Mouse (Mus musculus) heart, embryonic 13.5 days (tissue): Measurements from ENCODE around the gene Spout1. TPM values are rescaled to one million over a fixed set of nuclear protein-coding genes. Genes with fewer than 3 reads are reported as not detected.

Experiments used
- ATAC-seq: fragments of 200-750 bp; cut with Nextera tagmentation; 2 replicates; pipeline ENCODE4 v1.8.0; 2017; ENCODE audit warnings: moderate TSS enrichment; ENCODE audit not compliant: insufficient number of reproducible peaks, low FRiP score, low TSS enrichment; ENCODE audit errors: extremely low read depth
- H3K27ac ChIP-seq: fragments of 300-500 bp; sonication (generic); replicated peaks from 2 replicates; pipeline ENCODE4 v1.5.1; 2015; ENCODE audit warnings: moderate library complexity, mild to moderate bottlenecking, inconsistent platforms
- H3K27me3 ChIP-seq: fragments of 300-500 bp; sonication (generic); replicated peaks from 2 replicates; pipeline ENCODE4 v1.6.1; 2015; ENCODE audit warnings: mild to moderate bottlenecking, inconsistent platforms
- H3K36me3 ChIP-seq: fragments of 300-500 bp; sonication (generic); 2 replicates; pipeline ENCODE4 v1.6.1; 2015; ENCODE audit warnings: mild to moderate bottlenecking, inconsistent platforms
- H3K4me1 ChIP-seq: fragments of 300-500 bp; sonication (generic); 2 replicates; pipeline ENCODE4 v1.6.1; 2015; ENCODE audit warnings: inconsistent platforms
- H3K4me2 ChIP-seq: fragments of 300-500 bp; sonication (generic); 2 replicates; pipeline ENCODE4 v1.6.1; 2015; ENCODE audit warnings: inconsistent platforms, mild to moderate bottlenecking, moderate library complexity
- H3K4me3 ChIP-seq: fragments of 300-500 bp; sonication (generic); 2 replicates; pipeline ENCODE4 v1.5.1; 2015; ENCODE audit warnings: moderate library complexity, mild to moderate bottlenecking, inconsistent platforms
- H3K9ac ChIP-seq: fragments of 300-500 bp; sonication (generic); 2 replicates; pipeline ENCODE4 v1.6.1; 2015; ENCODE audit warnings: inconsistent platforms, mild to moderate bottlenecking, moderate library complexity
- H3K9me3 ChIP-seq: fragments of 300-500 bp; sonication (generic); 2 replicates; pipeline ENCODE4 v1.6.1; 2016; ENCODE audit warnings: inconsistent platforms
- WGBS: fragments of 180-500 bp; shearing (Covaris S2); methylation state at CpG from one replicate; pipeline ENCODE4 v1.1.7; 2015; ENCODE audit warnings: mixed read lengths; 5-methylcytosine and 5-hydroxymethylcytosine counted together
- polyA plus RNA-seq: library from polyadenylated mRNA; unstranded; fragments of >200 nt; fragmentation: Nextera tagmentation; extraction: Ambion mirVana; gene quantifications from 2 replicates; pipeline ENCODE4 v1.2.1, GENCODE M21; 2015

The Spout1 gene
- polyA plus RNA-seq, 1 experiment from 2014 or later, result 33.6 TPM

DNA sequence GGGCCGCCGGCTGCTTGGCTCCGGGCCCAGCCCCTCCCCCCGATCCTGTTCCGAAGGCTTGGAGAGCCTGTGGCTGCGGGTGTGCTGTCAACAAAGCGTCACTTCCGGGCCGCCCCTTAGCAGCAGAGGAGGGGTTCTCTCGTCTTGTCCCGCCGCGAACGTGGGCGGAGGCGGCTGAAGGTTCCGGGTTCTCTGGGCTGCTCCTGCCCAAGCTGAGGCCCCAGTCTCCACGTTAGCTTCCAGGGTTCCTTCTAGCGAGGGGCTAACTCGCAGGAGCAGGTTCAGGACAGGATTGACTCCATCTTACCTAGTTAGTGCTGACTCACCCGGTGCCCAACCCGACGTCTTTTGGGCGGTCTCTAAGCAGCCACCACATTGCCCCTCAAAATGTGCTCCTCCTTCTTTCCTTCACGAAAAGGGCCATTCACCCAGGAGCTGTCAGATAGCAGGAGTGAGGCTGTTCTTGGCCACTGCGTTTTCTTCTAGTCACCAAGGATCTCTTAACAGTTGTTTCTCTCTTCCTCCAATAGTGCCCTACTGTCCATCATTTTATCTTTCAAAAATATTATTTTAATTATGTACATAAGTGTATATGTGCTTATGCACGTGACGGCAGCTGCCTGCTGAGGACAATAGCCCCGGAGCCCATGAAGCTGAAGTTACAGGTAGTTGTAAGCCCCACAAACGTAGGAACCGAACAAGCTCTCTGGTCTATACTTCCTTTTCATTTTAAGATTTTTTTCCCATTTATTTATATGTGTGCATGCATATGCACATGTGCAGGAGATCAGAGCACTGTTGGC lies 53.6 kb downstream of the Spout1 start, which contains the start of gene Zer1:
TSS of gene Zer1 (minus strand) at position 114 of the 803 bp plus-strand sequence.
- Histone ChIP-seq H3K4me2 (peak within 1 kb of the TSS; percentile 82), H3K27ac (peak within 1 kb of the TSS; percentile 90), H3K4me1 (peaks cover 17% of the 10 kb centered on the region), H3K4me3 (peak within 1 kb of the TSS; percentile 89), H3K9me3 (no peaks in the 10 kb centered on the region), H3K9ac (peak within 1 kb of the TSS; percentile 96), H3K36me3 (peaks cover 5% of the 10 kb centered on the region; the same call in 1 of the 2 replicates), H3K27me3 (no peaks in the 10 kb centered on the region)
- peak; percentile 94 for ATAC-seq
- 11% methylated on average over 31 of the region's 31 CpGs for WGBS

GRCm38 (mm10) chr2:30123729-30124471 lies 54.4 kb downstream of the Spout1 start:
- peak overlapping the region; percentile 90 for H3K27ac ChIP-seq
- no peaks in the 10 kb centered on the region for H3K9me3 ChIP-seq
- H3K4me2 ChIP-seq, result peak overlapping the region; percentile 82
- H3K4me3 ChIP-seq, result peak overlapping the region; percentile 89
- peak; percentile 30; the same call in 1 of the 2 replicates for ATAC-seq
- peak overlapping the region; percentile 96 for H3K9ac ChIP-seq
- peaks cover 17% of the 10 kb centered on the region for H3K4me1 ChIP-seq
- no peaks in the 10 kb centered on the region for H3K27me3 ChIP-seq
- 2% methylated on average over 36 of the region's 44 CpGs for WGBS
- peaks cover 8% of the 10 kb centered on the region; the same call in 1 of the 2 replicates for H3K36me3 ChIP-seq

Other genes starting within 250 kb of the Spout1 start
- gene Gle1, start 243.0 kb downstream of the Spout1 start, polyA plus RNA-seq, result 33.1 and 39.7 TPM in 2 replicates
- gene Sptan1, start 212.9 kb downstream of the Spout1 start, polyA plus RNA-seq, result 86.6 and 89.5 TPM in 2 replicates
- 17.9 and 18.8 TPM in 2 replicates for gene Wdr34, start 129.6 kb downstream of the Spout1 start, polyA plus RNA-seq
- gene Set, start 121.1 kb downstream of the Spout1 start, polyA plus RNA-seq, result 214 and 239 TPM in 2 replicates
- gene Pkn3, start 100.8 kb downstream of the Spout1 start, polyA plus RNA-seq, result 13.1 and 13.2 TPM in 2 replicates
- gene Zdhhc12, start 84.8 kb downstream of the Spout1 start, polyA plus RNA-seq, result 36.5 and 45.5 TPM in 2 replicates
- 5.6 and 6.3 TPM in 2 replicates for gene Zer1, start 53.9 kb downstream of the Spout1 start, polyA plus RNA-seq
- 5.1 and 5.5 TPM in 2 replicates for gene Tbc1d13, start 44.7 kb downstream of the Spout1 start, polyA plus RNA-seq
- gene Endog, start 7.0 kb downstream of the Spout1 start, polyA plus RNA-seq, result 30.4 and 30.6 TPM in 2 replicates
- 16.3 and 17.2 TPM in 2 replicates for gene Kyat1, start 27.4 kb upstream of the Spout1 start, polyA plus RNA-seq
- 39.6 and 41.9 TPM in 2 replicates for gene Lrrc8a, start 59.3 kb upstream of the Spout1 start, polyA plus RNA-seq
- gene Gm28035, start 62.1 kb upstream of the Spout1 start, polyA plus RNA-seq, result 0.19 and 0.27 TPM in 2 replicates
- 7.0 and 8.2 TPM in 2 replicates for gene Phyhd1, start 87.7 kb upstream of the Spout1 start, polyA plus RNA-seq
- not detected in 2 replicates for gene Gm28038, start 102.6 kb upstream of the Spout1 start, polyA plus RNA-seq
- gene Dolk, start 107.9 kb upstream of the Spout1 start, polyA plus RNA-seq, result 27.8 and 30.3 TPM in 2 replicates
- gene Nup188, start 107.9 kb upstream of the Spout1 start, polyA plus RNA-seq, result 22.2 and 25.7 TPM in 2 replicates
- gene Sh3glb2, start 180.9 kb upstream of the Spout1 start, polyA plus RNA-seq, result 122 and 124 TPM in 2 replicates
- 28.9 and 31.4 TPM in 2 replicates for gene Miga2, start 185.8 kb upstream of the Spout1 start, polyA plus RNA-seq
- gene Dolpp1, start 213.8 kb upstream of the Spout1 start, polyA plus RNA-seq, result 18.8 and 23.2 TPM in 2 replicates
- gene Crat, start 237.4 kb upstream of the Spout1 start, polyA plus RNA-seq, result 74.5 and 76.8 TPM in 2 replicates
- gene Ptpa, start 237.6 kb upstream of the Spout1 start, polyA plus RNA-seq, result 100.0 and 109 TPM in 2 replicates